Mouse (Mus musculus): ENCODE results near the gene Tmem256.

Tmem256 gene

DNA sequence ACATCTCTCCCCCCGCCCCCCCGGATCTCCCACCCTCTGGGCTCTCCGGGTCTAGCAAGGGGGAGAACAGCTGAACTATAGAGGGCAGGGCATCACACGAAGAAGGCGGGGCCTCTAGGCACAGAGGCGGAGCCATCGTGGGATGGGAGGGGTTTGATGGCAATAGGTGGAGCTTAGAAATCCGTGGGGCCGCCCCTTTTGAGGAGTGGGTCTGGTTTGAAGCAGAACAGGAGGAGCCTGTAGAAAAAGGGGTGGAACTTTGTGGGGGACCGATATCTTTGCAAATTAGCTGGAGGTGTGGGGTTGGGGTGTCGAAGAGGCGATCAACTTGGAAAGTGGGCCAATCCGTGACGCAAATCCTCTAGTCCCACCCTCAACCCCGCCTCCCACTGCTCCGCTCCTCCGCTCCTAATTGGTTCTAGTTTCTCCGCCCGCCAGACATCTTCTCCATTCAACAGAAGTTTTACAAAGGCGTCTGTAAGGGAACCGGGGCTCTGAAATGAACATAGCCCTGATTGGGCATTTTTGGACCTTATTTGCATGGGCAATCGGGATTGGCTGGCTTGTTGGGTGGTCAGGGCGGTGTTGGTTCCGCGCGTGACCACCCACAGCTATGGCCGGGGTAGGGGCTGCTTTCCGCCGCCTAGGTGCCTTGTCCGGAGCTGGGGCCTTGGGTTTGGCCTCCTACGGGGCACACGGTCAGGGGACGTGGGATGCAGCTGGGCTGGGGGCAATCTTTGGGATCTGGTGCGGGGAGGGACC is at the start of gene Tmem256:
Gene Tmem256, plus strand, starts transcription at position 563 of the 762 bp plus-strand sequence.
- DNase-seq: peak; percentile 99

DNA sequence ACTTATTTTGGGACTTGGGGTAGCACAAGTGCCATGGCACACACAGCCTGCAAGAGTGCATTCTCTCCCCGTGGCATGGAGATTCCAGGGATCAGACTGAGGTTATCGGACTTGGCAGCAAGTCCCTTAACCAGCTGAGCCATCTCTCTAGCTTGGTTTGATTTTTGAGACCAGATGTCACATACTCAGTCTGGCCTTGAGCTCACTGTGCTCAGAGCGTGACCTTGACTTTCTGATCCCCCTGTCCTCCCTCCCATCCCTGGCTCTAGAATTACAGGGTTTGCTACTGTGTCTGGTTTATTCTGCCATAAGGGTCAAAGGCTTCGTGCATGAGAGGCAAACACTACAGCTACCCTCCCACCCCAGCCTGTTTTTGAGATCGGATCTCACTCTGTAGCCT is 48.9 kb upstream of the Tmem256 start:
- no peak for DNase-seq

- no peak for DNase-seq
These were observed 46.9 kb upstream of the Tmem256 start for GRCm38 (mm10) chr11:69791420-69791819.

DNA sequence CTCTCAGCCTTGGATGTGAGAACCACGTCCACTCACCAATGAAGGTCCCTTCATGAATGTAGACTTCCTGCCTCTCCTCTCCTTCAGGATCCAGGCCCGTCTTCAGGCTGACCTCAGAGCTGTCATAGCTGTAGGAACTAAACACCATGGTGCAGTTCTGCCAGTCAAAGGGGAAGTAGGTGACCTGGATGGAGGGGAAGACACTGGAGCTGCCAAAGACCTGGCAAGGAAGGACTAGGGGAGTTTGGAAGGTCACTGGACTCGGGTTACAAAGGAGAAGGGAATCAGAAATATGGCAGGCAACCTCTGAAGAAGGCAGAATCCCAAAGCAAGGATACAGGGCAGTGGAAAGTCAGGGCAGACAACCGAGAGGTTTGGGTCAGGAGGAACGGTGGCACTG is 44.9 kb upstream of the Tmem256 start:
- DNase-seq: no peak

- peak; percentile 98 for DNase-seq
These were observed 42.9 kb upstream of the Tmem256 start, which contains the start of gene Chrnb1 for GRCm38 (mm10) chr11:69795168-69795982. Gene Chrnb1 (minus strand): TSS chr11:69795943.

DNA sequence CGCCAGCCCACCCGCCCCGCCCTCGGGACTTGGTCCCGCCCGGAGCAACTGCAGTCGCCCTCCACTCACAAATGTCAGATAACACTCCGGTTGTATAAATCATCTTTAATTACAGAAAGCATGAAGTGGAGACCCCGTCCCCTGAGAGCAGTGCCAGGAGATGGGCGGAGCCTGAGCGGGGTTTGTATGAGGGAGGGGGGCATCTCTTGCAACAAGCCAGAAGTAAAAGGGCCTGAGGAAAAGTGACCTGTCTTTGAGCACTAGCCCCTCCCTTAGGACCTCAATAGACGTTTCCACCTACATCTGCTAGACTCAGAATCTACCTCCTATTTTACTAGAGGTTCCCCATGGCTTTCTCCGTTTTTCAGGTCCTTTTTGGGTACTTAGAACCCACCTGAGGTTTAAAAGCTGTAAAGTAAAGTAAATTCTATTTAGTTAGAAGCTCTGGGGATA is 42.3 kb upstream of the Tmem256 start:
- peak; percentile 35 for DNase-seq

- DNase-seq: no peak
These were observed 40.4 kb upstream of the Tmem256 start for GRCm38 (mm10) chr11:69797924-69798323.

GRCm38 (mm10) chr11:69799394-69800137 is 38.7 kb upstream of the Tmem256 start:
- DNase-seq: peak; percentile 71

- no peak for DNase-seq
These were observed 38.2 kb upstream of the Tmem256 start for GRCm38 (mm10) chr11:69800138-69800391.

GRCm38 (mm10) chr11:69800392-69801197 is 37.7 kb upstream of the Tmem256 start:
- DNase-seq: peak; percentile 95

GRCm38 (mm10) chr11:69801379-69801977 is 36.8 kb upstream of the Tmem256 start, which contains the start of gene Fgf11:
Gene Fgf11 (minus strand): TSS chr11:69801857.
- no peak for DNase-seq

- peak; percentile 89 for DNase-seq
These were observed 35.6 kb upstream of the Tmem256 start for GRCm38 (mm10) chr11:69802648-69803105.

DNA sequence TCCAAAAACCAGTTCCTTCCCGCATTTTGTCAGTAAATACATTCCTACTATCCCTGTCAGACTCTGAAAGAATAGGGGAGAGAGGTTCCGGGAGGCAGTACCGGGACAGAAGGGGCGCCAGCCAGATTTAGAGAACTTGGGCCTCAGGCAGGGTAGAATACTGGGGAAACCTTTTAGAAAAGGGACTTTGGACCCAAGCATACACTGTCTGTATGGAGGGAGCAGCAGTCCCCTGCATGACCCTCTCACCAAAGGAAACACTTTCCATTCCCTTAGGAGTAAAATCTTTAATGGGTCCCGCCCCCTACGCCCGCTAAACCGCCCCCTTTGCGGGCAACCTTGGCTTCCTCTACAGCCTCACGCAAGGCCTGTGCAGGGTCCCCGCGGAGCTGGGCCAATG is 35.0 kb upstream of the Tmem256 start:
- DNase-seq: no peak

- DNase-seq: peak; percentile 85
These were observed 34.3 kb upstream of the Tmem256 start for GRCm38 (mm10) chr11:69803786-69804651.

DNA sequence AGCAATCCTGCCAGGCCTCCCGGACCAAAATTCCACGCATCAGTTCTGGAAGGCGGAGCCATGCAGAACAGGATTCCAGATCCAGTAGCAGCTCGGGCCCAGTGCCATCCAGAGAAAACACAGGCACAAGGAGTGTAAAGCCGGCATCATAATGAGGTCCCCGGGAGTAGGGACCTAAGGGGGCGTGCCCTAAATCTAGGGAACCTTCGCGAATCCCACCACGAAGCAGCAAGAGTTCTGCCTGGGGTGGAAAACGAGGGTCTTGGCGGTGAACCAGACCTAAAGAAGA is 33.7 kb upstream of the Tmem256 start:
- peak; percentile 10 for DNase-seq

- no peak for DNase-seq
These were observed 33.1 kb upstream of the Tmem256 start, which contains the start of gene Tmem102 for GRCm38 (mm10) chr11:69804972-69805909. Gene Tmem102 (minus strand): TSS chr11:69805624.

- DNase-seq: no peak
These were observed 31.9 kb upstream of the Tmem256 start for GRCm38 (mm10) chr11:69806378-69806777.

DNA sequence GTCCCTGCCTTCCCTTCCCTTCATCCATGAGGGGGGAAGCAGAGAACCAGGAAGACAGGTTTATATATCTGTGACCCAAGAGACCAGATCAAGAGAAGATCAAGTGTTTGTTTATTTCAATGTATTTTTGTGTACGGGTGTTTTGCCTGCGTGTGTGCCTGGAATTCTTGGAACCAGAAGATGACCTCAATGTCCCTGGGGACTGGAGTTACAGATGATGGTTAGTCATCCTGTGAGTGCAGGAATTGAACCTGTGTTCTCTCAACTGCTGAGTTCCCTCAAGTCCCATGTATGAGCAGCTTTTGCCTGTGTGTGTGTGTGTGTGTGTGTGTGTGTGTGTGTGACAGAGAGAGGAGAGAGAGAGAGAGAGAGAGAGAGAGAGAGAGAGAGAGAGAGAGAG is 30.7 kb upstream of the Tmem256 start:
- DNase-seq: no peak

DNA sequence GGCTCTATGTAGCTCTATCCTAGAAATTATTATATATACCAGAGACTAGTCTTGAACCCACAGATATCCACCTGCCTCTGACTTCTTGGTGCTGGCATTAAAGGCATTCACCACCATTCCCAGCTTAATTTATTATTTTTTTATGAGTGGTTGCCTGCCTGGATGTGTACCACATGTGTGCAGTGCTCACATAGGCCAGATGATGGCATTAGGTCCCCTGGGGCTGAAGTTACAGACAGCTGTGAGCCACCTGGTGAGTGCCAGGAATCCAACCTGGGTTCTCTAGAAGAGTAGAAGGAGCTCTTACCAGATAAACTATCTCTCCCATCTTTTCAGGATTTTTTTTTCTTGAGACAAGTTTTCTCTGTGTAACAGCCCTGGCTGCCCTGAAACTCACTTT is 28.0 kb upstream of the Tmem256 start:
- DNase-seq: no peak

DNA sequence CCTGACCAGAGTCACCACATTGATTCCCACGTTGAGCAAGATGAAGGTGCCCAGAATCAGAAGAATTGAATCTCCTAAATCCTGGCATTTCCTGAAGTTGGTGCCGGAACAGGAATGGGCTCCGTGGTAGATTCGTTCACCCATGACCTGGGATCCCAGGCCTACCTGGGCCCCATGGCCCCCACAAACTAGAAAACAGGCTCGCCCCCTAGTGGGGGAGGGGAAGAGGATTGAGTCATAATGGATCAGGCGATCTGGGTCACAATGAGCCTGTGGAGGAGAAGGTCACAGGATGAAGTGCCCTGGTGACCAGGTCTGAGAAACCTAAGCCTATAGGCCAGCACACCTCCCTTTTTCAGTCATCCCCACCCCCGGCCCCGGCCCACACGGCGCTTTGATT is 23.2 kb upstream of the Tmem256 start, which contains the start of gene Gm39566:
Gene Gm39566, minus strand, starts transcription at position 144 of the 400 bp plus-strand sequence.
- peak; percentile 29 for DNase-seq

Data from retina, postnatal 1 day (tissue).